Mouse (Mus musculus) splenic B cell, adult 2 months (primary cell): ENCODE measurements around the gene Bmpr1a.

Experiments
- DNase-seq: peaks from one replicate; pipeline ENCODE4 v3.0.0-alpha.2; 2011; ENCODE audit warnings: low read depth, low spot score
- H3K27me3 ChIP-seq: 2 replicates; pipeline ENCODE4 v1.6.1; 2012; ENCODE audit warnings: mild to moderate bottlenecking, low read length, moderate library complexity, mixed read lengths; ENCODE audit not compliant: control insufficient read depth, poor library complexity, insufficient read depth, severe bottlenecking
- H3K36me3 ChIP-seq: 2 replicates; pipeline ENCODE4 v1.6.1; 2012; ENCODE audit warnings: mild to moderate bottlenecking, low read length, moderate library complexity, mixed read lengths; ENCODE audit not compliant: control insufficient read depth, poor library complexity, insufficient read depth, severe bottlenecking

Gene Bmpr1a

DNA sequence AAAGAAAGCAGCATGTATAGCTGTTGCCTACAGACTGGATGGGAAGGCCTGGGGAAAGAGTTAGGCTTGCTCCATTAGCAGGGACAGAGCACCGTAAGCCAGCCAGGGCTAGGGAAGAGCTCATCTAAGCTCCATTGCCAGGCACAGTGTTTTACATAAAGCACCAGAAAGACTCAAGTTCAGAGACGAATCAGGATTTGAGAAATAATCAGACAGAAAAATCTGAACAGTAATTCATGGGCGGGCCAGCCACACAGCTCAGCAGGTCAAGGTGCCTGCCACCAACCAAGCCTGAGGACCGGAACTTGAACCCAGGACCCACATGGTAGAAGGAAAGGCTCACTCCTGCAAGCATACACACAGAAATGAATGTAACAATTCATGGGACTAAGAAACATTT, 3.5 kb downstream of the Bmpr1a start:
- DNase-seq = no peak
- Histone ChIP-seq H3K36me3 (no peaks in the 10 kb centered on the region), H3K27me3 (no peaks in the 10 kb centered on the region)

DNA sequence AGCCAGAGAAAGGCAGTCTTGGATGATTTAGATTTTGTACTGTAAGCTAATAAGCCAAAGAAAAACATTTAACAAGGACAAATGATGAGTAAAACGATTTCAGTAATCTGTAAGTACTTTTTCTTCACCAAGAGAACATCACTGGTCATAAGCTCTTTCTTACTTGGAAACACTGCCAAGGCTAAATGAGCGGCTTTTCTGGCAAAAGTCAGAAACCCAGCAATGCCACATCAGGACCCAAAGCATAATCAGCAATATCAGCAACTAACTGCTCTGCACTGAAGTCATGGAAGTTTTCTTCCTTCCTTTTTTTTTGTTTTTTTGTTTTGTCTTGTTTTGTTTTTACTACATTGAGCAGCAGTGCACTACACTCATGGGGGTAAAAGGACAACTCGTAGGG, 5.8 kb downstream of the Bmpr1a start:
- no peaks in the 10 kb centered on the region for H3K27me3 ChIP-seq
- no peaks in the 10 kb centered on the region for H3K36me3 ChIP-seq
- no peak for DNase-seq

DNA sequence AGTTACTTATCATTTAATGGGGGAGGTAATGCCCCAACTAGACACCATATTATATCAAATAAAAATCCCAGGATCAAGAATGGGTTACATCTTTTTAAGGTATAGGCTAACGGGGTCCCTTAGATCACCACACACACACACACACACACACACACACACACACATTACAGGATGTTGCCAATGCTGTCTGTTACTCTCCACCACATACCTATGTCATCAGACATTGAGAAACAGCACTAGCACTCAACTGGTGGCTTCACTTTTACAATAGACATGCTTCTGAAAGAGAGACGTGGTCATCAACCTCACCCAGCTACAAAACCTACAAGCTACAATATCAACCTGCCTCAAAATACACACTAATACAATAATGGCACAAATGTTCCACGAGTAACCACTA, 9.5 kb downstream of the Bmpr1a start:
- no peak for DNase-seq
- no peaks in the 10 kb centered on the region for H3K27me3 ChIP-seq
- H3K36me3 ChIP-seq = no peaks in the 10 kb centered on the region

DNA sequence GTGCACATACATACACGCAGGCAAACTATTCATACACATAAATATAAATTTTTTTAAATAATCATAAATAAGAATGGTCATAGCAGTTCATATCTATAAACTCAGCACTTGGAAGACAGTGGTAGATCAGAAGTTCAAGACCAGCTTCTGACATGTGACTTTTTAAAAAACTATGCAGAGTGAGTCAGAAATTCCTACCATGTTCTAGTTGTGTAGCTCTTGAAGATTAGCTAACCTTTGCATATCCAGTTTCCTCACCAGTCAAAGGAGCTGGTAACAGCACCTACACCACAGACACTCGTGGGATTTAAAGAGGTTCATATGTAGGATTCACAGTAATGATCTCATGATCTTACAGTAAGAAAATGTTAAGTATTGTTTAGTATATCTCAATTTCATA, 10.5 kb downstream of the Bmpr1a start:
- Histone ChIP-seq H3K36me3 (no peaks in the 10 kb centered on the region), H3K27me3 (no peaks in the 10 kb centered on the region)
- no peak for DNase-seq

DNA sequence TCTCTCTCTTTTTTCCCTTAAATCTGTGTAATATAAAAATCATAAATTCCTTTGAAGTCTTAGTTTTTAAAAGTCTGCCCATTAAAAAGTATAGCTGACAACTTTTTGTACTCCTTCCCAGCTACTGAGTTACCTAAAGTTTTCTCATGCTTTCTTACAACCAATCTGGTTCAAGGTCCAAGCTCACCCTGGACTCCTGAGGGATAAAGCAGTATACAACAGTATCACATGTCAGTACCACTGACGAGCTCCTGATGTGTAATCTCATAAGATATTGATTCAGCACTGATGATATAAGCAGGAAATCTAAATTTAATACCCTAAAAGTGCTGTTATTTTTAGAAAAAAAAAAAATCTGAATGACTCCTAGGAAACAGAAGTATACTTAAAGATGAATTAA, 12.2 kb downstream of the Bmpr1a start:
- H3K27me3 ChIP-seq = no peaks in the 10 kb centered on the region
- no peak for DNase-seq
- no peaks in the 10 kb centered on the region for H3K36me3 ChIP-seq

DNA sequence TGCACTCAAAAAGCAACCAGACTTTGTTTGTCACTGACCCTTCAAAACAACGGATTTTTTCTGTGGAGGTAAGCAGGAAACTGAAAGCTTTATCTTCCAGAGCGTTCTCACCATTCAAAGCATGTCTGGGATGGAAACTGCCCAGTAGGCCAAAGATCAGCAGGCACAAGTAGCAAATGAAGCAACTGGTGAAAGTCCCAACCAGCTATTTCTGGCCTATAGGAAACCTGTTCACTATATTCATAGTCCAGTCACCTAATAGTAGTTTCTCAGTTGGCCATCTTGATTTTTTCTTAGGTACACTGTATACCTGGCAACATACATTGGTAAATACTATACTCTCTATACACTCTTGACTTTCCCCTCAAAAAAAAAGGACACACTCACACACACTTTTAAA, 13.2 kb downstream of the Bmpr1a start:
- no peak for DNase-seq
- H3K27me3 ChIP-seq = no peaks in the 10 kb centered on the region
- no peaks in the 10 kb centered on the region for H3K36me3 ChIP-seq

DNA sequence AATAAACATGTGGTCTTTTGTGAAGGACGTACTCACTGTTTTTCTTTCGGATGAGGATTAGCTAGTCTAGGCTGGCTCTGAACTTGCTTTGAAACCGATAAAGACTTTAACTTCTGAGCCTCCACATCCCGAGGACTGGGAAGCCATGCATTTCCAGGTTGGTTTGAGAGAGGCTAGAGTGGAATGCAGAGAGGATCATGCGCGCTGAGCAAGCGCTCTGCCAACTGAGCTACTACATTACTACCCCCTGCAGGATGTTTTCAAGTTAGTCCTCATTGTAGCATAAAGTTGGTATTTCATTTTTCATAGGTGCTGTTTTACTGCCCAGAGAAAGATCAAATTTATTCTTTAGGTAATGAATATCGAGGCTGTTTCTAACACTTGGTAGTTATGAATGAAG, 17.0 kb downstream of the Bmpr1a start:
- no peaks in the 10 kb centered on the region for H3K36me3 ChIP-seq
- H3K27me3 ChIP-seq = no peaks in the 10 kb centered on the region
- no peak for DNase-seq

DNA sequence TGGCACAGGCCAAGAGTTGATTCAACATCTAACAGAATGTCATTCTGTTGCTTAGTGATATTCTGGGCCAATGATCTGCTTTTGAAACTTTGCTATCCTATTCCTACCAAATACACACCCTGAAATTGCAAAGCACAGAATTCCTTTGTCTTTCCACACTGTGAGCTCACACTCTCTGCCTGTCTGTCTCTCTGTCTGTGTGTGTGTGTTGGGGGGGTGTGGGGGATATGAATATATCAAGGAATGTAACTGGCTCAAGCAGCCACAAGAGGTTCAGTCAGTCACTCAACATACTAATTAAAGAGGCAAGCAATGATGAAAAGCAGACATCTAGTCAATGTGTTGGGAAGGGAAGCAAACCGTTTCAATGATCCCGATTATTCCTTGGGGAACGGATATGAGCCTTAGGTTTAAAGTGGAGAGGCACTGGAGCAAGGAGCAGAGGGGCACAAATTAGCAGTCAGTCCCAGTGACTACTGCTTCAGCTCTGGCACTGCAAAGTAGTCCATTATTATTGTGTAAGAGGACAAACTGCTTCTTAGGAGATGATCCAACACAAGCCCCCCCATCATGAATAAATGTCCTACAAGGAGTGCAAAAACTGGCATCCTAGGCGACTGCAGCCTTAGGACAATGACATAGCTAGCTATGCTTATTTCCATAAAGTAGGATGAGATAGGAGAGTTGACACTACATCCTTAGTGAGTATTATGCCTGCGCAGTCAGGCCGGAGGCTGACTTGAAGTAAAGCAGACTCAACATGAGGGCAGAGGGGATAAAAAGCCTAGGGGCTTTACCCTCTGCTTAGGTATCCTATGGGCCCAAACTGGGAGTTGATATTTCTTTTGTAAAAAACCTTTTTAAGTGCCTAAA, 19.4 kb downstream of the Bmpr1a start:
- no peaks in the 10 kb centered on the region for H3K27me3 ChIP-seq
- no peak for DNase-seq
- H3K36me3 ChIP-seq = no peaks in the 10 kb centered on the region

DNA sequence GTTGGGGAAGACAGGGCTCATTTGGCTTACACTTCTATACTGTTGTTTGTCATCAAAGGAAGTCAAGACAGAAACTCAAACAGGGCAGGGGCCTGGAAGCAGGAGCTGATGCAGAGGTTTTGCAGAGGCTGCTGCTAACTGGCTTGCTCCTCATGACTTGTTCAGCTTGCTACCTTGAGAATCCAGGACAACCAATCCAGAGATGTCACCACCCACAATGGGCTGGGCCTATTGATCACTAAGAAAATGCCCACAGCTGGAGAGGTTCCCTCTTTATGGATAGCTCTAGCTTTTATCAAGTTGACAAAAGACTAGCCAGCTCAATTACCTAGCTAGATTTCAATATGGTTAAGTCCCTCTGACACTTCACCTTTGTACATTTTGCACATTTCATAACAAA, 31.6 kb downstream of the Bmpr1a start:
- H3K36me3 ChIP-seq = no peaks in the 10 kb centered on the region
- no peak for DNase-seq
- no peaks in the 10 kb centered on the region for H3K27me3 ChIP-seq

DNA sequence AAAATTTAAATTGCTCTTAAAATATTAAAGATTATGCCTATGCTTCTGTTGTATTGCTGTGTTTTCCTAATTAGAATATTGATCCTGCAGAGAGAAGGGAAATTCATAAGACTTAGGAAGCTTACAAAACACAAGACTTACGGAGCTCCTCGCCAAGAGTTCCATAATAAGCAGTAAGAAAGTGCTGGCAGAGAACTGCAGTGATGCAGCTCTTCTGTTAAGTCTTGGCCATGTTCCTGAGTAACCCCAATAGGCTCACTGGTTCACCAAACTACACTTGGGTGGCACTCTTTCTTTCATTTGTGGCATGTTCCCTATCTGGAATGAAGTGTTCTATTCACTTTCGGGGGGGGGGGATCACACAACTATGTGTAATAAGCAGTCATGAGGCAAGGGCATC, 36.9 kb downstream of the Bmpr1a start:
- no peak for DNase-seq
- Histone ChIP-seq H3K36me3 (no peaks in the 10 kb centered on the region), H3K27me3 (no peaks in the 10 kb centered on the region)

DNA sequence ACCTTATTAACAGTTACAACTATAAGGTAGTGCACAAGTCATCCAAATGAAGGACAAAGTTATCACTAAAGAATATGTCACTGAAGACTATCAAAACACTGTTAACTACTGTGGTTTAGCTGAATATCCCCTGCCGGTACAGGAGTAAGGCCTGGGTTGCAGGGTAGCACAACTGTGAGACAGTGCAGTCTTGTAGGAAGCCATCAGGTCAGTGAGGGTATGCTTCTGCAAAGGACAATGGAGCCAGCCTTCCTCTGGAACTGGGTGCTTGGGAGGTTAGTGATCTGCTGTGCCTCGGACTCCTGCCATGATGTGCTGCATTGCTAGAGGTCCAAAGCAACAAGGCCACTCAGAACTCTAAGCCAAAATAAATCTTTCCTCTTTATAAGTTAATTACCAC, 43.8 kb downstream of the Bmpr1a start:
- H3K36me3 ChIP-seq = no peaks in the 10 kb centered on the region
- H3K27me3 ChIP-seq = no peaks in the 10 kb centered on the region
- no peak for DNase-seq

DNA sequence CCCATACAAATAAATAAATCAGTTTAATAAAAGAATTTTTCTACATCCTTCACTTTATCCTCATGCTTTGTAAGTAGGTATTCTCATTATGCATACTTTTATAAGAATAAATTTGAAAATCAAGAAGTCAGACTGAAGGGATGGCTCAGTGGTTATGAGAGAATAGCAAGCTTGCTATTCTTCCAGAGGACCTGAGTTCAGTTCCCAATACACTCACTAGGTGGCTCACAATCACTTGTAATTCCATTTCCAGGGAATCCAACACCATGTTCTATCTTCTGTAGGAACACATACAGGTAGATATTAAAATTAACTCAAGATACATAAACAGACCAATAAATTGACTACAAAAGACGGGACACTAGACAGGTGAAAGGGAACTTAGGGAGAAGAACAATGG, 44.3 kb downstream of the Bmpr1a start:
- no peaks in the 10 kb centered on the region for H3K36me3 ChIP-seq
- no peaks in the 10 kb centered on the region for H3K27me3 ChIP-seq
- no peak for DNase-seq

DNA sequence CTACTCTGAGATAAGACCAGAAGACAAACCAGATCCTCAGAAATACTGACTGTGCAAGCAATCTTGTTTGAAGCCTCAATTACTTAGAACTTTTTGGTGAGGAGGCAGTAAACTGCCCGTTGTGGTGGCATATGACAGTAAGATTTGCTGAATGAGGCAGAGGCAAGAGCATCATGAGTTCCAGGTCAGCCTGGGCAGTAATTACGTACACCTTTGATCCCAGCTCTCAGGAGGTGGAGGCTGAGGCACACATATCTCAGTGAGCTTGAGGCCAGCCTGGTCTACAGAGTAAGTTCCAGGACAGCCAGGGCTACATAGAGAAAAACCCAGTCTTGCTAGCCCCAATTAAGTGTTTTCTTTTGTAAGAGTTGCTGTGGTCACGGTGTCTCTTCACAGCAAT, 48.9 kb downstream of the Bmpr1a start:
- H3K36me3 ChIP-seq = no peaks in the 10 kb centered on the region
- no peaks in the 10 kb centered on the region for H3K27me3 ChIP-seq
- no peak for DNase-seq

DNA sequence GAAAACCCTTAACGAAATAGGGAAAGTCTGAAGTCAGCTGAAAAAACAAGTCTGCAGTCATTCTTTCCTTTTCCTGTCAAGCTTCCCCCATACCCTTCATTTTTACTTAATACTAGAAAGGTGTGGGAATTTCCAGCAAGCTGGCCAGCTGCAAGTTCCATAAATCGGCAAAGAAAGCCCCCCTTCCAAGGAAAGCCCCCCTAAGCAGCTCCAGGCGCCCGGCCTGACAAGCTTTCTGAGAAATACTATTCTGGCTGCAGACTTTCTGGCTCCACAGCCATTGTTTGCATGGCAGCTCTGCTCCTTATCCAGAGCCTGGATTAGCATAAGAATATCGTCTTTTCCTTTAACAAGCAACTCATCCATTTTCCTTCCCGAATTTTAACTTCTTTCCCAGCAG, 49.5 kb downstream of the Bmpr1a start:
- no peak for DNase-seq
- Histone ChIP-seq H3K36me3 (no peaks in the 10 kb centered on the region), H3K27me3 (no peaks in the 10 kb centered on the region)

DNA sequence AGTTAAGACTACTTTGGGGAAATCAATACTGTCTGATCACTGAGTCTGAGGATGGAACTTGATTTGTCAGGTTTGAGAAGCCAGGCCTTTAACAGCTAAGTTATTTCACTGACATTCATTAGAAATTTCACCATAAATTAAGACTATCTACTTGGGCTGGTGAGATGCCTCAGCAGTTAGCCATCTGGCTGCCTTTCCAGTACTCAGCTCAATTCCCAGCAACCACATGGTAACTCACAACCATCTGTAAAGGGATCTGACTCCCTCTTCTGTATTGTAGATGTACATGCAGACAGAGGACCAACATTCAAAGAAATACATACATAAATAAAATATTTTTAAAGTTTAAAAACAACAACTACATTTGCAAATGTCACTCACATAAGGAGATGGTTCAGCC, 51.3 kb downstream of the Bmpr1a start:
- Histone ChIP-seq H3K27me3 (no peaks in the 10 kb centered on the region), H3K36me3 (no peaks in the 10 kb centered on the region)
- DNase-seq = no peak

DNA sequence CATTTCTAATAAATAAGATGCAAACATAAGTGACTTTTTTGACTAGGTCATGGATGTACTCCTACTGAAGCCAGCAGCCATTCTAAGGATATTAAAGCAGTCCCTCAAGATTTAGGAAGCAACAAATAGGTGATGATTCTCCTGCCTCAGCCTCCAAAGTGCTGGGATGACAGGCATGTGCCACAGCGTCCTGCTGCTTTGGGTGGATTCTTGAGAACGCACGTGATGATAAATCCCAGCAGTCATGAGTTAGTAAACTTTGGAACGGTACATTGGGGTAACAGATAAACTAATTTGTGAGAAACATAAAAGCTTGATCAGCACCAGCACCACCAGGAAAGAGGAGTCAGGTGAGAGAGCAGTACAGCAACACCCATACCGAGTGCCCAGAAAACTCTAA, 52.7 kb downstream of the Bmpr1a start:
- no peaks in the 10 kb centered on the region for H3K27me3 ChIP-seq
- no peaks in the 10 kb centered on the region for H3K36me3 ChIP-seq
- no peak for DNase-seq
